Mouse (Mus musculus): ENCODE data around the gene Oxsr1. TPM values are rescaled to one million over a fixed set of nuclear protein-coding genes. Genes with fewer than 3 reads are reported as not detected.
A peak's percentile ranks its signal among the peaks of the same experiment; 100 is the strongest.

Oxsr1 gene
- total RNA-seq, 2 experiments from 2014 or later = 34.6 to 35.2 TPM

DNA sequence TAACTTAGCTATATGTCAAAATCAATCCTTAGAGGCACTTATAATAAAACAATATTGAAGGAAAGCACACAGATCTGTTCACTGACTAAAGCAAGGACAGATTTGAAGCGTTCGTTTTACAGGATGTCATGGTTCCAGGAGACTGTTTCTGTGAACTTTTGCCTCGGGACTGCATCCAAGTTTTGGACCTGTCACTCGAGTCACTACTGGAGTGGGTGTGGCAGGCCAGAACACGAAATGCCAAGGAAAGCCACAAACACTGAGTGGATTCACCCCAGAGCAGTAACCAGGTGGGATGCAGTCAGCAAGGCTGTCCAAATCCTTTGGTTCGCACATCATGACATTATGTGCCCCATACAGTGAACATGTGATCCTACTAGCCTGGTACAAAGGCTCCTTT is 107.6 kb downstream of the Oxsr1 start:
- DNase-seq = no peak

DNA sequence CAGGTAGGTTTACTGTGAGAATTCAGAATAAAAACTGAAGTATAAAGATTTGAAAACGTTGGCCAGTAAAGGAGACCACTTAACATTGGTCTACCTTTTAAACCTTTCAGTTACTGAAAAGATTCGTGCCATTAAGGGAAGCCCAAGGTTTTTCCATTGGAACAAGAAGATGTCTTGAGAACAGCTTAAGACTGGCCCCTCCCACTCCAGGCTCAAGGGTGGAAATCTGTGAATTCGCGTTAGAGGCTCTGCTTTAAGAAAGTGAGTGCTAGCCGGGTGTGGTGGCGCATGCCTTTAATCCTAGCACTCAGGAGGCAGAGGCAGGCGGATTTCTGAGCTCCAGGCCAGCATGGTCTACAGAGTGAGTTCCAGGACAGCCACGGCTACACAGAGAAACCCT is 109.2 kb downstream of the Oxsr1 start:
- DNase-seq = no peak

DNA sequence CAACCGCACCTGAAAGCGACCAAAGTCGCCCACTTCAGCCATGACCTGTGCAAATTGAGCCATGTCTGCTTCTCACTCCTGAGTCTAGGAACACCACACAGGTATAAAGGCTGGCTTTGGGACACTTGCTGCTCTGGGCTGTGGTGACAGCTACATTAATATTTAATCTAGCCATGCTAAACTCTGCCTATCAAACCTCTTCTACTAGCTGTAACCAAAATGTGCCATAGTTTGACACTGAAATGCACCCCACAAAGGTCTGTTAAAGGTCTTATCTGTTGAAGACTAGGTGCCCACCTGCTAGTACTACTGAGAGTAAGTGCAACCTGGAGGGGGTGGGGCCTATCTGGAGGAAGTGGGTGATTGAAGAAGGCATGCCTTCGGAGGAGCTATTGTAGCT is 113.2 kb downstream of the Oxsr1 start, which contains the start of gene Slc22a13:
Gene Slc22a13 (minus strand): TSS at position 101 of the 400 bp plus-strand sequence.
- DNase-seq = no peak

GRCm38 (mm10) chr9:119207113-119207512 is 115.1 kb downstream of the Oxsr1 start:
- DNase-seq = no peak

DNA sequence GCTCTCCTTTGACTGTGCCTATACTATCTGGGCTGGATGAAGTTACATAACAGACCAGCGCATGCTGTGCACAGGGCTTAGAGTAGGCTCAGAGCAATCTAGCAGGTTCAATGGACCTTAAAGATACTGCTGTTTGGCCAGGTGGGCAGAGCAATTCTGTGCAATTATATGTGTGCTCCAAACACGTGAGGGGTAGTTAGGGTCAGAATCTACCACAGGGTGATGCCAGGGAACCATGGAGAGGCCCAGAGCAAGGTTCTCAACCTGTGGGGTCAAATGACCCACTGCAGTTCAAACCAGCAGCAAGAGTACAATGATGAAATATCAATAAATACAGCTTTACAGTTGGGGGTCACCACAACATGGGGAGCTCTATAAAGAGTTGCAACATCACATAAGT is 115.6 kb downstream of the Oxsr1 start:
- no peak for DNase-seq

DNA sequence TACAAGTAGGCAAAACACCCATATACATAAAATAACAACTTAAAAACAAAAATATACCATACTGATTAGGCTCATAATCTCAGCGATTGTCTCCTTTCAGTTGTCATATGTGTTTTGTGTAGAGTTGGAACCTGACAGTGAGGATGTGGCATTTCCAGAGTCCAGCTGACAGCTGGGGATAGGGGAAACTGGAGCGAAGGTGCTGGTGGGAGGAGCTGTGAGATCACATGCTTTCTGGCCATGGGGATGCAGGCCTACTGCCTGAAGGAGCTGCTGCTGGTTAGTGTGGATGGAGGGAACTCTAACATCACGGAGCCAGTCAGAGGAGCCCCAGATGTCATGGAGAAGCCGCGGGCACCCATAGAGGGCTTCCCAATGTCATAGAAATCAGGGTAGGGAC is 116.5 kb downstream of the Oxsr1 start:
- DNase-seq = no peak

GRCm38 (mm10) chr9:119203617-119204016 is 118.6 kb downstream of the Oxsr1 start:
- DNase-seq = no peak

DNA sequence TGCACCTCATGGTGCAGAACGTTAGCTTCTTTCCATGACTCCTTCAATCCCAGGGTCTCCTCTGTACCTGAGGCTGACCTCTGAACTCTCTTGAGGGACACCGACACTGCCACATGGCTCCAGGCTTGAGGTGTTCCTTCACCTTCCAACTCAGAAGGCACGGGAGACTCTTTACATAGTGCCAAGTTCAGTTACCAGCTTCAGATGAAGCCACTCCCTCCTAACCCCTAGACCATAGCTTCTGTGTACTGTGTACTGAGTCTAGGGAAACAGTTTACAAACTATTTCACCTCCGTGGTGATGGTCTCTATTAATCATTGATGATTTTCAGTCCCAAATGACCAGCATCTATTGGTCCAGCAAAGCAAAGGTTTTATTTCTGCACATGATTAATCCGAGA is 120.6 kb downstream of the Oxsr1 start:
- no peak for DNase-seq

DNA sequence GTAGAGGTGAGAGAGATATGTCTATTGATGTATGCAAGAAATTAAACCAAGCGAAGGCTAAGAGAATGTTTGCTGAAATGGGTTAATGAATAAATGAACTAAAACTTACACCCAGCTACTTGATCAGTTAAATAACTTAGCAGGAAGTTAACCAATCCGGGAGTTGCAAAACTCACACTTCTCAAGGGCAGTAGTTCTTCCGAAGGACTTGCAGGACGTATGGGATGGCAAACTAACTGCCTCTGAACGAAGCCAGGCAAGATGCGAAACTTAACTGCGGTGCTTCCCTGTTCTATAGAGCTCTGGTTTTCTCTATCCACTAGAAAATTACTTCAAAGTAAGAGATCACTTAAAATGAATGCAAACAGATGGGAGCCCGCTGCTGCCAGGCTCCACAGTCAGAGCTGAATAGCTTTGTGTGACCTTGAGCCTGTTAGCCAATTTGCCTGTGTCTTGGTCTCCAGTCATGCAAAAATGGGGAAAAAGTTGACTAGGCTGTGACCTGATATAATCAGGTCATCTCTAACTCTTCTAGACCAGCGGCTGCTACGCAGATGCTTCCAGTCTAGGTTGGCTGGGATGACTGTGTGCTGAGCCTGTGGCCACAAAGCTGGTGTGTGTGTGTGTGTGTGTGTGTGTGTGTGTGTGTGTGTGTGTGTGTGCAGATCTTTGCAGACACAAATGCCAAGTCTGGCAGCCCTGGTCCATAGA is 122.9 kb downstream of the Oxsr1 start:
- no peak for DNase-seq

DNA sequence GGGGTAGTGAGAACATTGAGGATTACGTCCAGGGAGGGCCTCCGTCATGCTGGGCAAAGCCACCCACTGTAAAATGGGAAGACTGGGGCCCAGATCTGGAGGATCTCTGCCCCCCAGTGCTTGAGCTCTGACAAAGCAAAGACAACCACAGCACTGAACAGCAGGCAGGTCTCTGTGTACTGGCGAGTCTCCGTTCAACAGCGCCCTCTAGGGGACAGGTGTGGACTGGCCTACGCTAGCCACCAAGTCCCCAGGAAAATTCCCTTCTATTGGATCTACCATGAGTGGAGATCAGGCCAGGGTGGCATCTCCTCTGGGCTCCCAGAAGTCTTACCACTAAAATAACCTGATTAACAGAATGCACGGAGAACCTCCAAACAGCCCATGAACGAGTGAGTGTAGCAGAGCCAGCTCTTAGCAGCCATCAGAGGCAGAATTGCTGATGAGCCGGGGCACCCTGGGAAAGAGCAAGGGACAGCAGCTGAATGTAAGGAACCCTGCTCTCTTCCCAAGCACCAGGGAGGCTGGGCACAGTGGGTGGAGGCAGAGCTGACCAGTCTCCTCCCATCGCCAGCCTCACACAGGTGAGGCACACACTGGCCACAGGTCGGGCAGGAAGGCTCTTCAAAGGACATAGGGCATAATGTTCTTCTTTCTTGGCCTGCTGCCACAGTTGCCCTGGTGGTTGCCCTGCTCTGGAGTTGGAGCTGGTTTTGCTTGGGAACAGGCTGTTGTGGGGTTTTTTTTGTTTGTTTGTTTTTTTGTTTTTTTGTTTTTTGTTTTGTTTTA is 129.8 kb downstream of the Oxsr1 start:
- peak; percentile 64 for DNase-seq

Other genes with a start within 250 kb of the Oxsr1 start
- gene Plcd1, start 228.9 kb downstream of the Oxsr1 start, total RNA-seq (2021) = 10 to 100 TPM; 11.2 to 15.6 TPM
- gene Dlec1, start 219.9 kb downstream of the Oxsr1 start, total RNA-seq (2021) = 1 to 10 TPM in 1 of 2 experiments, under 1 TPM in 1; 0.84 to 1.6 TPM
- gene Acaa1b, start 165.3 kb downstream of the Oxsr1 start, total RNA-seq (2021) = 100 to 1,000 TPM in 1 of 2 experiments, 10 to 100 TPM in 1; 67.7 to 107 TPM
- gene Gm47289, start 163.3 kb downstream of the Oxsr1 start, total RNA-seq (2021) = not detected
- gene Slc22a13, start 113.3 kb downstream of the Oxsr1 start, total RNA-seq (2021) = not detected
- gene Acaa1a, start 17.2 kb upstream of the Oxsr1 start, total RNA-seq (2021) = 100 to 1,000 TPM; 113 to 126 TPM
- gene Myd88, start 19.0 kb upstream of the Oxsr1 start, total RNA-seq (2021) = 10 to 100 TPM; 24.4 to 26.7 TPM
- 10 to 100 TPM in 1 of 2 experiments, 1 to 10 TPM in 1; 6.6 to 14.2 TPM for gene Xylb, start 35.0 kb upstream of the Oxsr1 start, total RNA-seq (2021)
- gene Slc22a14, start 43.1 kb upstream of the Oxsr1 start, total RNA-seq (2021) = under 1 TPM in 1 of 2 experiments, not detected in 1; 0.42 TPM
- 10 to 100 TPM in 1 of 2 experiments, 1 to 10 TPM in 1; 5.7 to 10.6 TPM for gene Acvr2b, start 79.7 kb upstream of the Oxsr1 start, total RNA-seq (2021)
- 1 to 10 TPM; 4.1 to 4.9 TPM for gene Exog, start 122.5 kb upstream of the Oxsr1 start, total RNA-seq (2021)

Data from adrenal gland, postnatal 10 days (tissue).